Mouse (Mus musculus) limb, embryonic 13.5 days (tissue): ENCODE results near the gene Selenop. TPM values are rescaled to one million over a fixed set of nuclear protein-coding genes. Genes with fewer than 3 reads are reported as not detected.

ENCODE experiments used
- ATAC-seq: fragments of 200-750 bp; cut with Nextera tagmentation; 2 replicates; pipeline ENCODE4 v1.8.0; 2017; ENCODE audit warnings: low read depth, moderate number of reproducible peaks, moderate TSS enrichment; ENCODE audit not compliant: low FRiP score
- H3K27ac ChIP-seq: fragments of 300-500 bp; sonication (generic); 2 replicates; pipeline ENCODE4 v1.5.1; 2015; ENCODE audit warnings: inconsistent platforms, mild to moderate bottlenecking, moderate library complexity
- H3K27me3 ChIP-seq: fragments of 300-500 bp; sonication (generic); 2 replicates; pipeline ENCODE4 v1.6.1; 2015; ENCODE audit warnings: mild to moderate bottlenecking, inconsistent platforms
- H3K36me3 ChIP-seq: fragments of 300-500 bp; sonication (generic); 2 replicates; pipeline ENCODE4 v1.6.1; 2015; ENCODE audit warnings: inconsistent platforms, mild to moderate bottlenecking, moderate library complexity
- H3K4me1 ChIP-seq: fragments of 300-500 bp; sonication (generic); 2 replicates; pipeline ENCODE4 v1.6.1; 2015; ENCODE audit warnings: inconsistent platforms
- H3K4me2 ChIP-seq: fragments of 300-500 bp; sonication (generic); replicated peaks from 2 replicates; pipeline ENCODE4 v1.6.1; 2015; ENCODE audit warnings: inconsistent platforms, mild to moderate bottlenecking, moderate library complexity
- H3K4me3 ChIP-seq: fragments of 300-500 bp; sonication (generic); 2 replicates; pipeline ENCODE4 v1.5.1; 2015; ENCODE audit warnings: moderate library complexity, mild to moderate bottlenecking, inconsistent platforms
- H3K9ac ChIP-seq: fragments of 300-500 bp; sonication (generic); 2 replicates; pipeline ENCODE4 v1.6.1; 2015; ENCODE audit warnings: mild to moderate bottlenecking, inconsistent platforms
- H3K9me3 ChIP-seq: fragments of 300-500 bp; sonication (generic); 2 replicates; pipeline ENCODE4 v1.6.1; 2016; ENCODE audit warnings: inconsistent platforms
- WGBS: fragments of 180-500 bp; shearing (Covaris S2); methylation state at CpG from one replicate; pipeline ENCODE4 v1.1.7; 2015; 5-methylcytosine and 5-hydroxymethylcytosine counted together
- polyA plus RNA-seq: library from polyadenylated mRNA; unstranded; fragments of >200 nt; fragmentation: Nextera tagmentation; extraction: Ambion mirVana; gene quantifications from 2 replicates; pipeline ENCODE4 v1.2.1, GENCODE M21; 2015

The Selenop gene
- polyA plus RNA-seq, 1 experiment from 2014 or later, result 97.4 TPM

DNA sequence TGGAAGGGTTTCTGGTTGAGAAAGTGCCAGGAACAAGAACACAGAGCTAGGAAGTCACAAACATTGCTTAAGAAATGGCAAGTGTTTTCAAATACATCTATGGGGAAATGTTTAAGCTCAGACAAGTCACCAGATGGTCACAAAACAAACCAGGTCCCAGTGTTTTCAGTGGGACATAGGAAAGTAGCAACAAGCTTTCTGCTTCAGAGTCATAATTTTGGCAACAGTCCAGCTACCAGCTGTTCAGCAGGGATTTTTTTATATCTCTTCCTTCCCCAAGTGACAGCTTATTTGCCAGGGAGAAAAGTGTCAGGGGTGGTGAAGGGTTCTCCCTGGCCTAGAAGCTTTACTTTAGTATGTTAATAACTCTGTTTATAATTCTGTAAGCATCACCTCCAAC, 44.6 kb downstream of the Selenop start:
- Histone ChIP-seq H3K4me2 (no peak overlapping the region), H3K4me3 (no peak overlapping the region), H3K27ac (no peak overlapping the region), H3K9ac (no peak overlapping the region), H3K36me3 (no peaks in the 10 kb centered on the region; the same call in 1 of the 2 replicates), H3K27me3 (no peaks in the 10 kb centered on the region), H3K9me3 (no peaks in the 10 kb centered on the region), H3K4me1 (no peaks in the 10 kb centered on the region)
- no peak for ATAC-seq

DNA sequence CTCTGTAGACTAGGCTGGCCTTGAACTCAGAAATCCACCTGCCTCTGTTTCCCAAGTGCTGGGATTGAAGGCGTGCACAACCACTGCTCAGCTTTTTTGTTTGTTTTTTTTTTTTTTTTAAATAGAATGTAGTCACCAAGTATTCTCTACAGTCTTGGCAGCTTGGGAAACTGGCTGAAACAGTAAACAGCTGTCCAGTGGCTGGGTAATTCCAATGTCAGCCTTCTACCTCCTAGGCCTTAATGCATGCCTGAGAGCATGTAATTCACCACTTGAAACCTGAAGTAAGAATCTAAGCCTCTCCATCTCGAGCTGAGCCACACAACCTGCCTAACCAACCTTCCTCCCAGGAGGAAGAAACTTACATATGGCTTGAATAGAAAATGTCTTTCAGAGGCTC, 48.3 kb downstream of the Selenop start:
- no peak overlapping the region for H3K4me3 ChIP-seq
- no peaks in the 10 kb centered on the region for H3K4me1 ChIP-seq
- H3K4me2 ChIP-seq, result no peak overlapping the region
- no peak for ATAC-seq
- H3K36me3 ChIP-seq, result peaks cover 11% of the 10 kb centered on the region
- H3K27me3 ChIP-seq, result no peaks in the 10 kb centered on the region
- no peak overlapping the region for H3K9ac ChIP-seq
- no peaks in the 10 kb centered on the region for H3K9me3 ChIP-seq
- WGBS, result 74% methylated on average over 2 of the region's 2 CpGs
- no peak overlapping the region for H3K27ac ChIP-seq

DNA sequence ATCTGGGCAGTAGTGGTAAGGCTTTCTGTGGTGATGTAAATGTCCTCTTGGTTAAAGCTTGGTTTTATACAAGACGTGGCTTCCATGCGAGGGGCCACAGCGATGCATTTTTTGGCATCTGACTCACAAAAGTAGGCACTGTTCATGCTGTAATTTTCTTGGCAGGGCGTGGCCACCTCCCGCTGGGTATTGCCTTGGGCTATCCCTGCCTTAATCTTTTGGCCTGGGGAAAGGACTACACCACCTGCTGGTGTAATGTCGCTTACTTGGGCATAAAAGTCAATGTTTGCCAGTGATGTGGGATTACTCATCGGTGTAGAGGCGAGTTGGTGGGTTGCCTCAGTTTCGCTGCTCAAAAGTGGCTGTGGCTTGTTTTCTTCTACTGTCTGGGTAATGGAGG, 51.6 kb downstream of the Selenop start:
- no peak overlapping the region for H3K4me3 ChIP-seq
- no peak for ATAC-seq
- H3K27me3 ChIP-seq, result no peaks in the 10 kb centered on the region
- H3K9me3 ChIP-seq, result no peaks in the 10 kb centered on the region
- WGBS, result 90% methylated on average over 9 of the region's 9 CpGs
- H3K36me3 ChIP-seq, result peaks cover 11% of the 10 kb centered on the region
- H3K9ac ChIP-seq, result no peak overlapping the region
- H3K4me1 ChIP-seq, result no peaks in the 10 kb centered on the region
- H3K4me2 ChIP-seq, result no peak overlapping the region
- no peak overlapping the region for H3K27ac ChIP-seq

DNA sequence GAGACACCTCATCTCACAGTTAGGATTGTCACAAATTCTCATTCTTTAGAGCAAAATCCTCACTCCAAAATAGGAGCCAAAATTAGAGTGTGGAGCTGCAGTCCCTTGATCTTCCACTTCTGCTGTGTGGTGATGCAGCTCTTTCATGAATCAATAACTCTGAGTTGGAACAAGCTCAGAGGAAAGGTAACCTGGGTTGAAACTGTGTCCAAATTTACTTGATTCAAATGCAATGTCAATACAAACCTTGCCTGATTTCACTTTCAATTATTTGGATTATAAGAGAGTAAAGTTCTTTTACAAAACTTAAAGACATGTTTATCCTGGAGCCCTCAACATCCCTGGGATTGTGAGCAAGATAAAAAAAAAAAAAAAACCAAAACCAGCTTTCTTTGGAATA, 54.7 kb downstream of the Selenop start:
- Histone ChIP-seq H3K36me3 (peaks cover 11% of the 10 kb centered on the region), H3K27me3 (no peaks in the 10 kb centered on the region), H3K4me1 (no peaks in the 10 kb centered on the region), H3K4me3 (no peak overlapping the region), H3K4me2 (no peak overlapping the region), H3K9me3 (no peaks in the 10 kb centered on the region), H3K27ac (no peak overlapping the region), H3K9ac (no peak overlapping the region)
- ATAC-seq, result no peak

Other genes starting within 250 kb of the Selenop start
- 0.27 and 0.31 TPM in 2 replicates for gene Ccdc152, start 35.0 kb downstream of the Selenop start, polyA plus RNA-seq